ENCODE assay signal across 9 mouse cellular contexts in genomic region chr8:126929607-126930161, GRCm38 (mm10). TPM values are rescaled to one million over a fixed set of nuclear protein-coding genes. Genes with fewer than 3 reads are reported as not detected.
A peak's percentile ranks its signal among the peaks of the same experiment; 100 is the strongest.
DNase-seq lines count a peak whose midpoint lies in the region; TF ChIP-seq lines count a peak whose summit lies in the region.
"Had no signal": no experiment of that assay in that cellular context is flagged by ENCODE, and none has a peak within 500 bp of the region (broad histone marks: within the 10 kb centered on the region; RNA-seq: fewer than 3 reads in every experiment).

No protein-coding gene starts in this region.

- peak overlapping the region; percentile 55 for H3K27ac ChIP-seq in gastrocnemius, adult 2 months
- H3K27ac ChIP-seq: limb, embryonic 13.5 days had no signal

- no peak overlapping the region for H3K4me3 ChIP-seq in gastrocnemius, adult 2 months
- H3K4me3 ChIP-seq: limb, embryonic 13.5 days had no signal

- TF ChIP-seq CTCF in gastrocnemius, adult 2 months (IDR thresholded peaks at IDR 0.05) = peak; percentile 93

- DNase-seq in gastrocnemius, adult 2 months = peak; percentile 65
- no peak for DNase-seq in gastrocnemius, adult 8-10 months (ENCODE audit: low spot score in 2 of 2)
- DNase-seq in T-cell, adult 2 months (ENCODE audit: low spot score) = peak; percentile 37
- DNase-seq in cerebellum, postnatal 25 days = peak; percentile 62 to 78
- peak; percentile 37 for DNase-seq in gastrocnemius, postnatal 14 days
- DNase-seq in kidney, postnatal 4 days = peak; percentile 67 to 76
- DNase-seq in lung, postnatal 10 days = peak; percentile 87
- peak; percentile 56 for DNase-seq in right cerebral cortex, postnatal 4 days

- intact Hi-C loops in gastrocnemius, adult 2 months (cut with DNase I) = loop anchor here (1.0 kb wide), 1 partner anchor 46 kb away; no protein-coding TSS in a partner anchor
- intact Hi-C loops in gastrocnemius, postnatal 14 days (cut with DNase I; ENCODE audit: low total_unique reads) = loop anchor here (5.0 to 10.0 kb wide), 2 partner anchors 43 to 185 kb away; partner anchors contain the start of gene Rbm34

RNA-seq across cellular contexts. Expression of gene Tomm20, which starts 16.0 kb away (rescaled TPM):
- 100 to 1,000 TPM in 1 of 2 experiments, 10 to 100 TPM in 1; 92.0 to 104 TPM for total RNA-seq in gastrocnemius, adult 2 months (2021)
- 100 to 1,000 TPM in 1 of 4 experiments, 10 to 100 TPM in 3; 73.7 to 107 (median 80.1) TPM for total RNA-seq in gastrocnemius, adult 8-10 months (2022)
- total RNA-seq in gastrocnemius, postnatal 14 days (2021) = 100 to 1,000 TPM in 1 of 2 experiments, 10 to 100 TPM in 1; 89.7 to 106 TPM

RNA-seq across cellular contexts. Expression of gene Rbm34, which starts 41.2 kb away (rescaled TPM):
- total RNA-seq in gastrocnemius, adult 2 months (2021) = 1 to 10 TPM; 4.7 to 4.8 TPM
- 1 to 10 TPM; 4.4 to 5.8 (median 5.3) TPM for total RNA-seq in gastrocnemius, adult 8-10 months (2022)
- 1 to 10 TPM; 4.6 to 5.6 TPM for total RNA-seq in gastrocnemius, postnatal 14 days (2021)

Comparison
In these comparisons a context has a peak if more than half of its experiments do, and no peak if none do; other contexts are left out.
1. DNase-seq: peak in gastrocnemius, adult 2 months (single experiment), T-cell, adult 2 months (single experiment), cerebellum, postnatal 25 days (2 of 2), gastrocnemius, postnatal 14 days (single experiment), kidney, postnatal 4 days (2 of 2), lung, postnatal 10 days (single experiment) and right cerebral cortex, postnatal 4 days (single experiment); none in gastrocnemius, adult 8-10 months (0 of 2).